Mouse (Mus musculus) mesoderm, embryonic 11.5 days (tissue): ENCODE measurements around the gene Mill2.
"Not testable (repeated sequence)": the region's sequence is repeated elsewhere in the genome, so short reads cannot be mapped to it uniquely, and the experiment has no call there.

Source experiments
- DNase-seq: peaks from one replicate; pipeline ENCODE4 v3.0.0-alpha.2; 2012; ENCODE audit warnings: low read depth, low spot score

The Mill2 gene

DNA sequence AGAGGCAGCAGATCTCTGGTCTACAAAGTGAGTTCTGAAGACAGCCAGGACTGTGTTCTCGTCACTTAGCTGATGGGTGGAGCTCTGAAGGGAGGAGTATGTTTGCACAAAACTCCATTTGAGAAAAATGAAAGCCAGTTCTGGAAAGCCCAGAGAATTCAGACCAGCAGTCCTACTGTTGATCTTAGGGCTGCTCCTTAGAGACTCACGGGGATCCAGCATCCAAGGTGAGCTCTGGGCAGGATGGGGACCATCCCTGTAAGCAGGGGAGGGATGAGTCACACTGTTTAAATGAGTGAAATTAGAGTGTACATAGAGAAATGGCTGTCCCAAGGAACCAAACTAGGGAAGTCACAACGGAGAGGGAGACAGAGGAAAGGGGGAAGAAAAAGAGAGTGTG, at the start of gene Mill2:
TSS of gene Mill2 (plus strand) at position 102 of the 400 bp plus-strand sequence.
- no peak for DNase-seq

- DNase-seq: not testable (repeated sequence)
Observed at GRCm38 (mm10) chr7:18790671-18791070, 49.1 kb upstream of the Mill2 start.

- no peak for DNase-seq
Observed at GRCm38 (mm10) chr7:18798420-18798819, 41.3 kb upstream of the Mill2 start, which contains the start of gene Psg19. TSS of gene Psg19 (minus strand) at chr7:18798520.

GRCm38 (mm10) chr7:18799129-18799528, 40.6 kb upstream of the Mill2 start:
- no peak for DNase-seq

DNA sequence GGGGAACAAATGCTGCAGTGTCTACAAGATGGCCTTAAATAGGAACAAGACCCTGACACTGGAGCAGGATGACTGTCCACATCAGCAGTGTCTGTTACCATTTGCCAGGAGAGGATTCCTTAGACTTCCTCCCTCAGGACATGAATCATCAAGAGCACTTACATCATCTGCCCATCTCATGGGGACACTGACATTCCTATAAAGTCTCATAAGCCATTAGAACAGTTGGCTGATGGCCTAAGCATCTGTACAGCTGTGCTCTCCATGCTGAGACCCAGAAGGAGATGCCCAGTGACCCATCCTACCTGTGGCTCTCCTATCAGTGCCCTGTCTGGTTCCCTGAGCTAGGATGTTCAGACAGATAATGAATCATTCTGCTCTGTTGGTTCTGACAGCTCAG, 36.2 kb upstream of the Mill2 start:
- no peak for DNase-seq

DNA sequence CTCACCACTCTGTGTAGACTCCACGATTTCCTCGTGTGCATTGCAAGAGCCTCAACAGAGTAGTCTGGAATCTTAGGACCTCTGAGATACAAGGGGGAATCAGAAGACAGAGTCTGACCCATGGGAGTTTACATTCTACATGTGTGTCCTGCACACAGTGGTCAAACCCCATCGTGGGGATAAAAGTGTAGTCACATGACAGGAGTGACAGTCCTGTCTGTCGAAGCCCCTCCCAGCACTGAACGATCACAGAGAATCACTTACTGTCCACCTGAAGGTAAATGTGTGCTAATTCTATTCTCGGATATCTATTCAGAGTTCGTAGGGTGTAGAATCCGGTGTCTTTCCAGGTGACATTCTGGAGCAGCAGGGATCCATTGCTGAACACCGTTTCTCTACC, 21.5 kb upstream of the Mill2 start:
- DNase-seq: no peak

- no peak for DNase-seq
Observed at GRCm38 (mm10) chr7:18821507-18821906, 18.3 kb upstream of the Mill2 start, which contains the start of gene Psg17. TSS of gene Psg17 (minus strand) at chr7:18821607.

GRCm38 (mm10) chr7:18827792-18828546, 11.8 kb upstream of the Mill2 start:
- DNase-seq: no peak

DNA sequence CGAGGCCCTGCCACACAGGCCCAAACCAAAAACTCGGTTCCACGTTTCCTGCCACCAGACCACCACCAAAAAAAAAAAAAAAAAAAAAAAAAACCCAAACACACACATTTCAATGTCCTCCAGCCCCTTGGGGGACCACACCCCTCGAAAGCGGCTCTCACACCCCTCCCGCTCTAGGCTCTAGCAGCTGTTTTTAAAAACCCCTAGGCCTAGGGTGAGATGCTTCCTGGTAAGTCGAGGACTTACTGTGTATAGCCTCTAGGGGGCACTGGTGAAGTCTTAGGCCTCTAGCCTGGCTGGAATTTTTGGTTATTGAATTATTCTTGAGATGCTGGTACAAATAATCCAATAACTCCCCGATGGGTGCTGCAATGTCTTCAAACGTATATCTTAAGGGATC, 11.2 kb upstream of the Mill2 start:
- DNase-seq: no peak

DNA sequence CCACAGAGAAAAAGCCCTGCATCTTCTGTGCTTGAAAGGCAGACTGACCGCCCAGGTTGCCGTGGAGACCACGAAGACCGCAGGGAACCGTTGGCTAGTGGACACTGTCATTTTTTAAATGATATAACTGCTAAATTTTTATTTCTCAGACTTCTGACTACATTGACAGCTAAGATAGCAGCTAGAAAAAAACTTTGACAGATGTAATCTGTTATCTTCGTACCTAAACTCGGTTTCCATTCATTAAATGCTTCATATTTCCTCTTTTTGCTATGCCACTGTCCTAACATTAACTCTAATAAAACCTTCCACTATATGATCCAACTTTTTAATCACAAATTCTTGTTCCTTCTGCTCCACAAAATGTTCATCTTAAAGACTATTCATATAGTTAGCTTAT, 10.2 kb upstream of the Mill2 start:
- no peak for DNase-seq

DNA sequence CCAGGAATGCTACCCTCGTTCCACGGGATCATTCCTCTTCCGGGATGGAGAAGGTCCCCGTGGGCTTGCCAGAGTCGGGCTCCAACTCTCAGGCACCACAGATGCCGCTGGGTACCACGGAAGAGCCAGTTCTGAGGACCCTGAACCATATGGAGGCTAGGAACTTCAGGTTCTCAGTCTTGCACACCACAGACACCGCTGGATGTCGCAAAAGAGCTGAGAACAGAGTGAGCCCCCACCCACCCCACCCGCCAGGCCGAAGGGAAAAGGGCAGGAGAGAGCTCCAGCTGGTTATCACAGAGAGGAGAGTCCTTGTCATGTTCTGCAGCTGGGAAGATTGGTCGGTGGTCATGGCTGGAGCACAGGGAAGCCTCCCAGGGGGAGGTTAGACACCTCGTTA, 7.5 kb upstream of the Mill2 start:
- no peak for DNase-seq

DNA sequence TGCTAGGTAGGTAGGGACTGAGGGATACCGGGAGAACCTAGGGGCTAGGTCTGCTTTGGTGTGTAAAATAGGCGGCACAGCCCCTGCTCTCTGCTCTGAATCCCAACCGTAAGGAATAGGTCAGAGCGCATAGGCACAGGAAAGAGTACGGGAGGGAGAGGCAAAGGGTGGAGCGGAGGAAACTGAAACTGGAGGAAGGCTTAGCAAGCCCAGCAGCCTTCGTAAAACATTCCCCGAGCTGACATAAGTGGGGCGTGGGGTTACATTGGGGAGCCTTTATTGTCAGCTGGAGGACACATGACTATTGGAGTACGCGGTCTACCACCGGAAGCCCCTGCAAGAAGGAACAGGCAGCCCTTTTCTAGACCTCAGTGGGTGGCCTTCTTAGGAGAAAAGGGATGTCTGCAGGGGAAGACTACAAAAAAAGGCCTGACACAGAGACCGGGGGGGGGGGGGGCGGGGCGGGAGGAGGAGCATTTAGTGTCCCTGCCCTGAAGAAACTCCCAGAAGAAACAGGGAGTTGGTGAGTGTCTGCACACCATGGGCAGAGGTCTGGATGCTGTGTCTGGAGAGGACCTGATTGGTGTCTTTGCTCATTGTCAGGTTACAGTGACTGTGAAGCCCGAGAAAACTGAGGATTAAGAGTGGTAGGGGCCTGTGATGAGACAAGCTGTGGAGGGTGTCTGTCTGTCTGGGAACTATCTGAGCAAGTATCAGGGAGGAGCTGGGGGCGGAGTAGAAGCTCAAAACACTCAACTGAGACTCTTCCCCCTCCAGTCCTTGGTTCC, 814 bp downstream of the Mill2 start:
- peak; percentile 66 for DNase-seq

- DNase-seq: no peak
Observed at GRCm38 (mm10) chr7:18841174-18841567, 1.4 kb downstream of the Mill2 start.

DNA sequence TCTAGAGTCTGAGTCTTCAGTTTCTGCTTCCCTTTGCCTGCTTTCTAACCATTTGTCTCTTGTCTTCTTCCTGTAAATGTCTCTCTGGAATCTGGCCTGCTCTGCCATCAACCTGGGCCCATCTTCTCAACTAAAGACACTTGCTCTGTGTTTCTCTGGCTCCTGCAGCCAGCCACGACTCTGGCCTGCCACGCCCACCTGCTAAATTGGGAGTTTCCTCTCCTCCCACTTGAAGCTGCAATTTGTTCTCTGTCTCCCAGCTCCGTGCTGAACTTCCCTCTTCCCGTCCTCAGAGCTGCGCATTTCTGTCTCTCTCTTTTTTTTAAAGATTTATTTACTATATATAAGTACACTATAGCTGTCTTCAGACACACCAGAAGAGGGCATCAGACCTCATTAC, 5.0 kb downstream of the Mill2 start:
- no peak for DNase-seq

DNA sequence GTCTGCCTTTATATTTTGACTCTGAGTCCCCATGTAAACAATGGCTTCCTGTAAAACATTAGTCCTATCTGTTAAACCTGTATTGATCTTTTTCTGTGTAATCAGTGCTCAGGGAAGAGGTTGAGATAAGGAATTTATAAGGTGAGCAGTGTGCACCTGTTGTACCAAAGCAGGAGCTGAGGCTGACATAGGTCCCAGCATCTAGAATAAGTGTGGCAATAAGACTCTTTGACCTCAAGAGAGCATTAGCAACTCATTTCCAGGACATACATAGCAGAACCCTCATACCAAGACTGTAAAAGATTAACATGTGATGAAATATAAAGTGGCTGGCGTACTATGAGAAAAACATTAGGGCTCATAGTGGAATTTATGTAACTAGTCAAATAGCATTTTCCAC, 8.6 kb downstream of the Mill2 start:
- DNase-seq: no peak

- peak; percentile 31 for DNase-seq
Observed at GRCm38 (mm10) chr7:18858310-18858916, 18.6 kb downstream of the Mill2 start.

DNA sequence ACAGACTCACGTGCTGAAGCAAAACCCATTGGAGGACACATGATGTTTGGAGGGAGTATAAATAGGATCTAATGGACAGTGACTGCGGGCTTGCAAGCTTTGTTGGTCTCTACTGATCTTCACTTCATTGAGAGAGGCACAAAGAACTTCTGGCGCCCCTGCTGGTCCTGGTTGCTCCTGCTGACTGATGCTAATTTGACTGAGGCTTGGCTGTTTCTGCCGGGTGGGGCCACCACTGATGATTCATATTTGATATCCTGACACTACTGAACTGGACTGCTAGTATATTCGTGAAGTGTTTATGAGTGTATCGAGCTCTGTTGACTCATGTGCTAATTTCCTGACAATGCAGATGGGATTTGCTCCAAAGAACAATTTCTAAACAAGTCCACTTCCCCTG, 23.0 kb downstream of the Mill2 start:
- DNase-seq: no peak

DNA sequence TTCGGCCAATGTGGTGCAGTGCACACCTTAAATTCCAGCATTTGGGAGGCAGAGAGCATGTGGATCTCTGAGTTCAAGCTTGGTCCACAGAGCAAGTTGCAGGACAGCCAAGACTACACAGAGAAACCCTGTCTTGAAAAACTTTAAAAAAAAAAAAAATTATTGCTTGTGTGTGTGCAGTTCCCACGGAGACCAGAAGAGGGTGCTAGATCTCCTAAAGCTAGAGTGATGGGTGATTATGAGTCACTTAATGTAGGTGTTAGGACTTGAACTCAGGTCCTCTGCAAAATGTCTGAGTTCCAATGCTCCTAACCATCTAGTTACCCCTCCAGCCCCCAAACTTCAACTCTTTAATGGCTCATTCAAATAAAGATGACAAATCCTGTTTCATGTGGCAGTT, 28.7 kb downstream of the Mill2 start:
- DNase-seq: no peak

DNA sequence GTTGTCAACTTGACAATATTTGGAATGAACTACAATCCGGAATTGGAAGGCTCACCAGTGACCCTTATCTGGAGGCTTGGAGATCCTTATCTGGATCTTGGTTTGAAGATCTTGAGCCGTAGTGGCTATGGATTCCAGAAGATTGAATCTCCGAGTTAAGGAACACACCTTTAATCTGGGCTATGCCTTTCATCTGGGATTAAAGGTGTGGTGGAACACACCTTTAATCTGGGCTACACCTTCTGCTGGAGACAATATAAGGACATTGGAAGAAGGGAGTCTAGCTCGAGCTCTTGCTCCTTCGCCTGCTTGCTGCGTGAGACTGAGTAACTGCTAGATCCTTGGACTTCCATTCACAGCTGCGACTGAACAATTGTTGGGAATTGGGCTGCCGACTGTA, 31.3 kb downstream of the Mill2 start, which contains the start of gene Pglyrp1:
TSS of gene Pglyrp1 (plus strand) at position 301 of the 400 bp plus-strand sequence.
- DNase-seq: not testable (repeated sequence)

DNA sequence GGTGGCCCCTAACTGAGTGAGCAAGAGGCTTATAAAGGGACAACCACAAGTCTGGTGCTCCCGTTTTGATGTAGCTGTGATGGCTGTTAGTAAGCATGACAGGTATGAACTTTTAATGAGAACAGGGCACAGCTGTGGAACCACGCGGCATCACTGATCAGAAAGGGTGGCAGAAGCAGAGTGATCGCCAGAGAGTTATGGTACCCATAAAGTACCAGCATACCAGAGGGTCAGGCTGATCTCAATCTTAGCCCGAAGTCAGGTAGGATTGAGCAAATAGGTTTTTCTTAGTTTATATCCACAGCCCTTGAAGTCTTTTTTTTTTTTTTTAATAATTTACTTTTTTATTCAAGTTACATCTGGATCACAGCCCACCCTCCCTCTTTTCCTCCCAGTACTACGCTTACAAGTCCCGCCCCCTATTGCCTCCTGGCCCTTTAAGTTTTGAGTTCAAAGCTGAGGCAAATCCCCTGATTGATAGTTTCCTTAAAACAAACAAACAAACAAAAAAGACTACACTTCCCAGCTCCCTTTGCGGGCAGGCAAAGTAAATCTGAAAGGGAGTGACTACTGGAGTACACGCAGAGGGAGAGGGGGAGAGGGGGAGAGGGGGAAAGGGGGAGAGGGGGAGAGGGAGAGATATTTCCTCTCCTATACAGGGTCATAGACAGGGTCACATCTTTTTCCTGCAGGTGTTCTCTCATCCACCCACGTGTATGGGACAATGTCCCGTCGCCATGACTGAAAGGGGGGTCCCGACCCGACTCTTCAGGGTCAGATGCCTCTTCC, 32.4 kb downstream of the Mill2 start:
- DNase-seq: no peak

DNA sequence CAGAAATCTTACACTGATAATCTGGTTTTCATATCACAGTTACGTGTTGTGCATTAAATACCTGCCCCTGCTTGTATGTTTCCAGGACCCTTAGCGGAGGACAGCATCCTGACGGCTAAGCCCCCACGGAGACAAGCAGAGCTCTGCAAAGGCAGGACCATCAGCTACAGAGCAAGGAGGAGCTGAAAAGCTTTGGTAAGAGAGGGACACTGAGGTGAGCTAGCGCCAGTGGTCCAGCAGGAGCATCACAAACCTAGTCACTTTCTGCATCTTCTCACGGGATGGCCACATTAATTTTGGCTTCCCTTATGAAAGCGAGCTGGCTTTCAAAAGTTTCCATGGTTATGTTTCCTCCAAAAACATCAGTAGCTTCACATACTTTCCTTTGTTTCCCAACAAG, 33.0 kb downstream of the Mill2 start:
- DNase-seq: no peak

- peak; percentile 90 for DNase-seq
Observed at GRCm38 (mm10) chr7:18873253-18873652, 33.5 kb downstream of the Mill2 start.
